Mouse (Mus musculus): ENCODE results near the gene Gm20388.
A peak's percentile ranks its signal among the peaks of the same experiment; 100 is the strongest.

The Gm20388 gene

DNA sequence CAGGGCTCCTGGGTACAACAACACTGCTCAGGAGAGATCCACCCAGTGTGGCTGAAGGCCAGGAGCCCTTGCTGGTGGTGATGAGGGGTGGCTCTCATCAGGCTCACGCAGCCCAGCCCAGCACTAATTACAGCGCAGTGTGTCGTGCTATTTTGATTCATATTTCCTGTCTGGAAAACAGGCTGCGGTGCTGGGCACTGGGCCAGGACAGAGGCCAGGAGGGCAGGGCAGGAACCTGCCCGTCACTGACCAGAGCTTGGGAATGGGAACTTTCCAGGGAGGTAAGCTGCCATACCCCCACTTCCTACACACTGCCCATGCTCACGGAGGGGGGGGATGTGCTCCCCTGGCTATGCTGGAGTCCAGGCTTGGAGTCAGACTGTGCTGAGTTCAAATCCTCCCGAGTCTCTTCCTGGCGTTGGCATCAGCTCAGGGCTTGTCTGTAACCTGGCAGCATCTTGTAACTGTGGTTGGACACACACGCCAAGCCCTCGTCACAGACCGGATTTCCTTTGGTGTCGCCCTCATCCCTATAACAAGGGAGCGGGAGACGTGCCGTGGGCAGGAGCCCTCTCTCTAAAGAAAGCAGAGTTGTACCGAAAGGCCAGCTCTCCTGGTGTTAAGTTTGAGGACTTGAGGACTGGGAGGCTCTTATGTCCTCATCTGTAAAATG, 1540.9 kb downstream of the Gm20388 start:
- peak; percentile 89 for DNase-seq (ENCODE audit: low spot score)

DNA sequence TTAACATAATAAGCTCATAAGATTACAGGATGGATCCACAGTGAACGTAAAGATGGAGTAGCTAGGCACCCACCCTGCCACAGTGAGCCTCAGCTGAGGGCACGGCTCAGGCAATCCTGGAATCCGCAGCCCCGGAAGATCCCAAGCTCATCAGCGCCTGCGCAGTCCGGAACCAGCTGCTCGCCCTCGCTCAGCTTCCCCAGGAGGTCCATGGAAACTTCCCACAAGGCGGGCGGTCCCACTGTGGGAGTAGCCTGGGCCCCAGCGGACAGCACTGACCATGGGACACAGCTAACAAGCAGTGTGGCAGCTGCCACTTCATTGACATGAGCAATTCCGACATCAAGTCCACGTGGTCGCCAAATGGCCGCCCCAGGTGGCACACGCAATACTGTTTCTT, 1544.1 kb downstream of the Gm20388 start:
- no peak for DNase-seq (ENCODE audit: low spot score)

DNA sequence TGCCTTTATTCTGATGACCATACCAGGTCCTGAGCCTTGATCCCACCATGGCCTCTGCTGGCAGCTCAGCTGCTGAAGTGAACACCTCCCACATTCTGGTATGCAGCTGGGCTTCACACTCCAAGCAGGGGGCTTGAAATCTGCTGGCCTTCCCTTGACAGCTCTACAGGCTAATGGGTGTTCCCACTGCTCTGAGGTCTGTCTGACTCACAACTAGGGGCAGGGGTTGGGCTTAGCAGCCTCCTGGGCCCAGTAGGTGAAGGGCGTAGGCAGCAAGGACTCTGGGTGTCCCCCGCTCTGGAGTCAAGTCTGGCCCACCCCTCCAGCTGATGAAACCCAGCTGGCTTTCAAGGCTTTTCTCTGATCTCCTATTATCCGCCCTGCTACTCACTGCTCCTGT, 1550.6 kb downstream of the Gm20388 start:
- no peak for DNase-seq (ENCODE audit: low spot score)

DNA sequence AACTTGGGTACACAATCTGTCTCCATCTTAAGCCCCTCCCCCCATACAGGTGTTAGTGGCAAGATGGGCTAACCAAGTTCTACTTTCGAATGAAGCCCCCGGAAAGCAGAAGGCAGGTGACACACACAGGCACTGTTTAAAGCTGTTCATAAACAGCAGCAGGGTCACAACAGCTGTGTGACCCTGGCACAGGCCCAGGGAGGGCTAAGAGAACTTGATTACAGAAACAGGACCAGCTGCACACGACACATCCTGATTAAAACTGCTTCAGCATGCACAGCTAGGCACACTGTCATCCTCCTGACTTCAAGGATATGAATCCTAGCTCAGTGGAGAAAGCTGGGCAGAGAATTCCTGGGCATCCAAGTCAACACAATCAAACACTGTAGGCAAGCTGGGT, 1551.5 kb downstream of the Gm20388 start:
- no peak for DNase-seq (ENCODE audit: low spot score)

DNA sequence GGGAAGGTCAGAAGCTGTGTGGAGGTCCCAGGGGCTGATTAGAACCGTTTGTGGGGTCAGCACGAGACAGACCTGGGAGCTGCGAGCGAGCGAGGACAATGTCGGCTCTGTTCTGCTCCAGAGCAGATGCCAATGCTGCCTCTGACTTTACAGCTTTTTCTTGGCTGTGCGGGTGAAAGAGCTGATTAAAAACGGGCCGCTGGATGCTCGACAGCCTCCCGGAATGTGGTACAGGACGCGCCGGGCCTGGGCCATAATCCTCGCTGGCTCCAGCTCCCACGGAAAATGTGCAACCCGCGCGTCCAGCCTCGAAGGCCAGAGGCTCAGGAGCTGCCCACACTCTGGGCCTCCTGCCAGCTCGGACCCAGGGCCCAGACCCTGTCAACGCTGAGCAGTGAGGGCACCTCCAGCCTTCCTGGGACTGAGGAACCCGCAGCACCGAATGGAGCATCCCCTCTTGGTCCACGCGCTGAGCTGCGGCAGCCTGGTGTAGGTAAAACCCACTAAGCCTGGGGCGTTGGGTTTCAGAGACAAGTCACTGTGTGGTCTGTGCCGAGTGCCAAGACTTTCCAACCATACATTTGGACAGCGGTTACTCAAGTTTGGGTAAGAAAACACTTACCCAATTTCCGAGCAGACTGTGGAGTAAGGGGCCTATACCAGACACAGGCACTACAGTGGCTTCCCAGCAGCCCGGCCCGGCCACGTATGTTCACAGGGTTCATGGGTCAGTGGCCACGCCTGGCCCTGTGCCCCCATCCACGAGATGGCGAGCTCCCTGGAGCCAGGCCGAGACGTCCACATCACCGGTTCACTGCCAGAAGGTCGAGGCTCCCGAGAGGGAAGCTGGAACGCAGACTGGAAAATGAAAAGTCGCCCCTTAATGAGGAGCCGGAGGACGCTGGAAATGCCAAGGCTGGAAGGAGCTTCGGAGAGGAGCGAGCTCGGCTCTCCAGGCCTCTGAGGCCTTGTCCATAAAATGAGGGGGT, 1557.7 kb downstream of the Gm20388 start:
- DNase-seq (ENCODE audit: low spot score) = no peak

DNA sequence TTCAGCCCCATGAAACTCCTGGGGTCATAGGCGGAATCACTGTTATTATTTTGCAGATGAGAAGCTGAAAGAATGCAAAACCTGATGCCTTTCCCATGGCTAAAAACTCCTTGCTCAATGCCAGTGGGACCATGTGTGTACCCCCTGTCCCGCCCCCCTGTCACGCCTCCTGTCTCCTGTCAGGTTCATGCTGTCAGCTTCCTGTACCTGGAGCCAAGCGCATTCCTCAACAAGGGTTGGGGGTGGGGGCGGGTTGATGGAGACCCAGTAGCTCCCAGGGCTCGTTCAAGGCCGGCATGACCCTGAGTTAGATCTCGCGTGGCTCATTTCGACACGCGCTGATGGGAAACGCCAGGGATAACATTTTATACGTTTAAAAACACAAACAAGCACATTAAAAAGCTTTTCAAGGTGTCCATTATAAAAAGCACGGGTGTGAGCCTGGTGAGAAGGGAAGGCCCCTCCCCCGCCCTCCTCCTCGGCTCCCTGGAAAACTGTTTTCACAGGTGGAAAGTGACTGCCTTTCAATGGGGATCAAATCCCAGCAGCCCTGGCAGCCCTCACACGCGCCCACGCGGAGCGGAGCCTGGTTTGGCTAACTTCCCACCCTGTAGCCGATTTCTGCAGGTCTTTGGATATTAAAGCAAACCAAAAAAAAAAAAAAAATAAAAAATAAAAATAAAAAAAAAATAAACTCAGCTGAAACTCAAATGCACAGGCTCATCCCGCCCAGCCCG, 1563.7 kb downstream of the Gm20388 start:
- no peak for DNase-seq (ENCODE audit: low spot score)

DNA sequence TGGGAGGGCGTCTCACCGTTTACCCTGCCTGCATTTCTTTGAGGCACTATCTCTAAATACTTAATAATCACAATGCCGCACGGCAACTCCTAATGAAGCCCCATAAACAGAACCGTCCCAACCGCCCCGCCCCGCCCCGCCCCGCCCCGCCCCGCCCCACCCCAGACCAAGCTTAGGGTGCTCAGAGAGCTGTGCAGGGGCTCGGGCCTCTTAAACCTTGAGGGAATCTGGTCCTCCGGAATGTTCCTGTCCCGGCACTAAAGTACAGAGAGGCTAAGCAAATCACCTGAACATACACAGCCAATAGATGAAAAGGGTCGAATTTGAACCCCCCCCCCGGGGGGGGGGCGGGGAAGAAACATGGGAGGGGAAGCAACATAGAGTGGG, 1564.2 kb downstream of the Gm20388 start:
- no peak for DNase-seq (ENCODE audit: low spot score)

DNA sequence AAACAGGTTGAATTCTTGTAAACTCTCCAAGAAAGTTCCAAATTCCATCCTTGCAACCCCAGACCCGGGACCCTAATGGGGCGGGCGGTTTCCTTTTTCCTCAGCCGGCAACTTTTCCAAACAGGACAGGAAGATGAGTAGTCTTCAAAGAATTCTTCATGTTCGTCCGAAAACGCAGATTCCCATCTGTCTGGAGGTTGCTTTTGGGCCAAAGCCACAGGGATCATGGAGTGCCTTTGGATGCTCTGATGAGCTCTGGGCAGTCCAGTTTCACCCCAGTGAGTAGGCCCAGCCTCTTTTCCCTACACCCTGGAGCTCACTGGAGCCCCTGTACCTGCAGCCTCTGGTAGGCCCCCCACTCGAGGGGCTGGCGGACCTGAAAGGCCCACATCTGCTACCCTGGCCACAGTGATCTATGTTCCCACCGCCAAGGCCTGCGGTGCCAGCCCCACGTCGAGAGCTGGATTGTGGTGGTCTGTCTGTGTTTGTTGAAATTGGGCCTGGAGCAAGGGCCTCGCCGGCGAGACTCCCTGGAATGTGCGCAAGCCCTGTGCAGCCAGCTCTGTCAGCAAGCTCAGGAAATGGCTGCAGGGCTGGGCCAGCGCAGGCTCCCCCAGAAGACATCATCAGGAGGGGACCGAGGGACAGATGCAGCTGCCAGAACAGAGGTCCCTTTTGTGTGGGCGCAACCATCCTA, 1567.4 kb downstream of the Gm20388 start:
- DNase-seq (ENCODE audit: low spot score) = no peak

DNA sequence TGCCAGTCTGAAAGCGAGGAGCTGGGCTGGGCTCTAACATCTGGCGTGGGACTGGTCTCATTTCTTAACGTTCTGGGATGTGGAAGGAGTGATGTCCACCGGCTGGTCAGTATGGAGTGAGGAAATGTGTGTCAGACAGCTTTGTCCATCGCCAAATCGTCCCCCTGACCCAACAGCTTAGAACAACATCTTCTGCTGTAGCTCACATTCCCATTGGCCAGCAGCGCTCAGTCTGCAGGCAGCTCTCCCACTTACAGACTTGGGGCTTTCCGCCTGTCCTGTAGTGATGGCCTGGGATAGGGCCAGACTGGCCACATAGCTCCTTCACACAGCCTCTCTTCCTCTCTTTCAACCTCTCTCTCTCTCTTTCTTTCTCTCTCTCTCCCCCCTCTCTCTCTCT, 1568.5 kb downstream of the Gm20388 start:
- DNase-seq (ENCODE audit: low spot score) = no peak

DNA sequence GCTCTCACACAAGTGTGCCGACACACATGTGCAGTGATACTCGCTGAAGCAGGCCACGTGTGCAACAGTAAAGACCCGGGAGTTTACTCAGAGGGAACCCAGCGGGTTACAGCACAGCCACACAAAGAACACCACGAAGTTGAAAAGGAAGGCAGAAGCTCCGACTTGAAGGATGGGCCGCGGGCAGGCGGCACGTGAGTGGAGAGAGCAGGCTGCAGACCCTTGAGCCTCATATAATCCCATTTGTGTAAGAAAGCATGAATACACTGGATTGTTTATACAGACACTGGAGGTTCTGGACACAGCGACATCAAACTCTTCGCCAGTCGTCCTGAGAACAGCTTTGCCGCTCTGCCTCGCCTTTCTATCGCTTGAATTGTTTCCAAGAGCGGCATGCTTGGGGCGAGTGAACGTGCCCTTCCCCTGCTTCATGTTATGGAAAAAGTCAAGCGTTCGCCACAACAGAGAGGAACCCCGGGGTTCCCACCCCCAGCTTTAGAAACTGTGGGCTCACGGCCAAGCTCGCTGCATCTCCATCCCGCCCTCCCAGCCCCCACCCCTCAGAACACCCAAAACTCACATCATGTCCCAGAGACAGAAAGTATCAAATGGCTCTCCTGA, 1569.9 kb downstream of the Gm20388 start:
- DNase-seq (ENCODE audit: low spot score) = no peak

DNA sequence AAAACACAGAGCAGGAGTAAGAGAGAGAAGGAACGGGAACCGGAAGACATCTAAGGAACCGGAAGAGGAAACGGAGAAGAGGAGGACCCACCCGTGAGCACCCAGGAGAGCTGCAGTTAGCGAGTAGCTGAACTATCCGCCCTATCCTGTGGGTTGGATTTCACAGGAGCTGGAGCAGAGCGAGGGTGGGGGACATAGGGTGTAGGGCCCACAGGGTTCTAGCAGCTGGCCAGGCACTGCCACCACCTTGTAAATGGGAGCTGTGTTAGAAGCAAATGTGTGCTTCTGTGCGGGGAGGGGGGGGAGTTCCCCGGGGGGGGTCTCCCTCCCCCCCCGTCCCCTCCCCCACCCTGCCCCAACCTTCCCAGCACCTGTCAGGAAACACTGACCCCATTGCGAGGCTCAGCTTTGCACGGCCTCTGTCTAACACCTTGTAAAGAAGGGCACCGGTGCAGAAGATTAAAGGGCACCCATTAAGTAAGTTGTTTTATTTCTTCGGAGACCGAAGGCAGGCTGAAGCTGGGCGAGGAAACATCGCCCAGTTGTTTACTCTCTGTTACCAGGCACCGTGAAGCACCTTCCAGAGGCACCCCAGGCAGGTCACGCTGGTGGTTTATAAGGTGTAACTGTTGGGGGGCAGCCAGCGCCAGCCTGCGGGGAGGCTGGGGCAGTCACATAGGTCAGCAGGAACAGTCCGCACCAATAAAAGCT, 1573.6 kb downstream of the Gm20388 start:
- DNase-seq (ENCODE audit: low spot score) = no peak

DNA sequence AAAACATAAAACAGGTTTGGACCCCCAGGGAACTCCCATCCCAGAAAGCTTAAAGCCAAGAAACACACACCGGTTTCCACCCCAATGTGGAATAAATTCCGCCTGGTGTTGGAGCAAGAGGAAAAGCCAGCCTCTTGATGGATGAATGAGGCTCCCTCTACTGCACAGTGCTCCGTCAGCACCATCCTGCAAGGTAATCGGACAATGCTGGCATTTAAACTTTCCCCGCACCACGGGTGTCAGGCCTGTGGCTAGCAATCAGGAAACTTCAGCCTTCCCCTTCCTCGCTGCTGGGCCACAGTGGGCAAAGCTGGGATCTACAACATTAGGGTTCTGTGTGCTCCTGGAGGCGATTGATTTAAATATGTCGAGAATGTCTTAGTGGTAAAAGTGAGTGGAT, 1581.0 kb downstream of the Gm20388 start:
- DNase-seq (ENCODE audit: low spot score) = no peak

DNA sequence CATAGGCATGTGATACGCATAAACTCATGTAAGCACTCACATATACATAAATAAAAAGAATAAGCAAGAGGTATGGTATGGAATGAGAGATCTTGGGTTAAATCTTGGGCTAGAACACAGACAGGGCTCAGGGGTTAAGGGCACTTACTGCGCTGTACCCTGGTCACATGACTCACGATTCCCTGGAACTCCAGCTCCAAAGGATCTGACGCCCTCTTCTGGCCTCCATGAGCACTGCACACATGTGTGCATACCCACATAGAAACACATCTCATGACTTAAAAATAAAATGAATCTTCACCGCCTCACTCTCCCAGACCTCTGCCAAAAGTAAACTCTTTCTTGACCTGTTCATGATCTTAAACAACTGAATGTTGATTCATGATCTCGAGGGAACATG, 1587.0 kb downstream of the Gm20388 start:
- DNase-seq (ENCODE audit: low spot score) = no peak

DNA sequence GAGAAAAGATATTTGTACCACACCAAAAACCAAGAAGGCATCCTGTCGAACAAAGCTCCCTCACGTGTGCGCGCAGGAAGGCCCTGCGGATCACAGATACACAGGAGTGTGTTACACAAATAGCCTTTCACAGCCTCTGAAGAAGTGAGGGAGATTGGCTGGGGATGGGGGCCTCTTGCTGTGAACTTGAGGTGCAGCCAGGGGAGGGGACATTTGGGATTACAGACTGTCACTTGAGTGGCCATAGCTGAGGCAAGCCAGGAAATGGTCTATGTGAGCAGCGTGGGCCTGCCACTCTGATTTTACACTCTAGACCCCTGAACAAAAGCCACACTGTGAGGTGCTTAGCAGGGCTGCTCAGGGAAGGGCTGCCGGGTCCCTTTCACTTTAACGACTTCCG, 1601.1 kb downstream of the Gm20388 start:
- no peak for DNase-seq (ENCODE audit: low spot score)

DNA sequence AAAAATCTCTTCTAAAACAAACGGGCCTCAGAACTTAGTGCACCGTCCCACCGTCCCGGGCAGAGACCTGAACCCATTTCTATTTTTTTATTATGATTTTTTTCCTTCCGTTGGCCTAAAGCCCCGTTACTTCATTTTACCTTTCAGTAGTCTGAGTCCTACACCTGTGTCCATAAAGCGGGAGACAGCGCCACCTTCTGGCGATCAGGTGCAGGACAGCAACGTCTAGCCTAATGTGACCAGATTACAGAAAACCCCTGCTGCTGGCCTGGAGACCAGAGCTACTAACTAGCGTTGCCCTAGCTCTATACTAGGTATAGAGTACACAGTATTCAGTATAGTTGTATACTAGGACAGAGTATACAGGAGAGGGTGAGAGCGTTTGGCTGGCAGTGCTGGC, 1602.8 kb downstream of the Gm20388 start:
- DNase-seq (ENCODE audit: low spot score) = peak; percentile 91

DNA sequence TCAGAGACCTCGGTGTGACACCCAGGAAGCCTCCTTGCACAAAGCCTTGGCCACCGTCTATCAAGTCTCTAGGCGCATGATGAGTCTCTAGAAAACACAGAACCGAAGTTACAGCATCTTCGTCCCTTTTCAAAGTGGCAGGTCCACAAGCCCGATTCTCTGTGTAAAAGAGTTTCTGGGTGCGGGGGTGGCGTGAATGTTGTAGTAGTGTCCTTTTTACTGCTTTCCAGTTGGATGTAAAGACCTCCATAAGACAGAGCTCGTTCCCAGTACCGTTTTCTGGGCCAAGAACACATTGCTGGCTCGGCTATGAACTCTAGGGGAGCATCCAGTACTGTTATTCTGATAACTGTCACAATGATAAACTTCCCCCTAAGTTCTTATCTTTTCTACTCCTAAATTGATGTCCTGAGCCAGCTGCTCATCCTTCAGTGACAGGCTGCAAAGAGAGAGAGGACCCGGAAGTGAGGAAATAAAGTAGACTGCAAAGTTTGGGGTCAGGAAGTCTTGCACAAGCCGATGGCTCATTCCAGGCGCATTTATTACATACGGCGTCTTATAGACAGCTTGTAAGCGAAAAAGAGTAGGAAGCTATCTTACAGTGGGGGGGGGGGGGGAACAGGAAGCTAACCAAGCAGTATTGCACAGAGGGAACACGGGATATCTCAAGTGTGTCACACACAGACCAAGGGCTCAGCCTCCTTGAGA, 1614.6 kb downstream of the Gm20388 start:
- no peak for DNase-seq (ENCODE audit: low spot score)

DNA sequence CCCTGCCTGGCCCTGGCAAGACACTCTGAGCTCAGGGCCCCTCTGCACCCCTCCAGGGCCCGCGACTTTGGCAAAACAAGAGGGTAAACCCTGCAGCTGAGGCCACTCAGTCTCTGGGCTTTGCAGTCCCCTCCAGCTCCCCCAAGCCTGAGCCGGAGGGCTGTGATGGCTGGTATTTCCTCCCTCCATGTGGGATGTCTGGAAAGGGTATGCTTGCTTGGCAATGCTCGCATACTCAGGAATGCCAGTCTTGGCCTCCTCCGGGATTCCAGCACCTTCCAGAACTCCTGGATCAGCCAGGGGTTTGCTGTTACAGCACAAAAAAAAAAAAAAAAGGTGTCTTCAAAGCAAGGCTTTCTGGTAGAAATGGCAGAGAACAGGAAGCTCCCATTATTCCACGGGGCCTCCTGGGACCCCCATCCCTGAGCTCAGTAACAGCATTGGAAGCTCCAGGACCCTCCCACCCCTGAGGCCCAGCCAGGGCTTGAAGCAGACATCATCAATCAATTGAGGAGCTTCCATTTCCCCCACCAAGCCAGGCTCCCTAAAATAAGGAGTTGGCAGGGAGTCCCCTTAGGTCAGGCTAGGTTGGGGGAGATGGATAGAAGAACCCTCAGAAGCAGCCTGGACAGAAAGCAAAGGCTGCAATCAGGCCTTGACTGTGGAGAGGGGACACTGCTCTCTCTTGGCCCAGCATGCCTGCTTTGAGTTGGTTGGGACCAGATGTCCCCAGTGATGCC, 1616.3 kb downstream of the Gm20388 start:
- DNase-seq (ENCODE audit: low spot score) = no peak

DNA sequence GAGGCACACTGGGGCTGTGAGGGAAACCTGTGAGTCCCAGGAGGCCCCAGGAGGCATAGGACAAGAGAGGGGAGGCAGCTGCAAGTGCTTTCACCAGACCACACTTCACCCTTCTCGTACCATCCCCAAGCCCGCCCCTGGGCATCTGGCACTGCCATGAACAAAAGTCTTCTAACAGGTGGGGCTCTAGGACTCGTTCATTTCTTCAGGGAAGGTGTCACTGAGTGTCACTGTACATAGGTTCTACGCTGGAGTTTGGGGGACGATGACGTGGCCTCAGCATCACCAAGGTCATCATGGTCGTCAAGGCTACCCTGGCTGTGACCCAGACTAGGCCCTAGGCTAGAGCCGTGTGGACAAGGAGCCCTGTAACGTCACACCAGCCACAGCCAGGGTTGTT, 1617.1 kb downstream of the Gm20388 start:
- no peak for DNase-seq (ENCODE audit: low spot score)

DNA sequence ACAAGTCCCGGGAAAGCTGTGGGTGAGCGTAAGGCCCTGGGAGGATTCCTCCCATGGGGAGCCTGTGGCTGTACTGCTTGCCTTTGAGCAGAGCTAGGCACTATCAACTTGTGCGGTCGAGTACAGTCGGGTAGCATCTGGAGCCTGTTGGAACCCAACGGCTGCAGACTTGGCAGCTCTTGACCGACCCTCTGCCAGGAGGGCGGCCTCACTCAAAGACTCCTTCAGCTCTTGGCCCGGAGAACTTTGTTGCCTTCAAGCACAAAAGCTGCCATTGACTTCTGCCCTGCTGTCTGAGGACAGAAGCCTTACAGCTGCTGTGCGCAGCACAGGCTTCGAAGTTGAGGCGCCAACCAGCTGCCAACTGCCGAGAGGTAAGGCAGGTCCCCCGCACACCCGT, 1618.1 kb downstream of the Gm20388 start:
- no peak for DNase-seq (ENCODE audit: low spot score)

DNA sequence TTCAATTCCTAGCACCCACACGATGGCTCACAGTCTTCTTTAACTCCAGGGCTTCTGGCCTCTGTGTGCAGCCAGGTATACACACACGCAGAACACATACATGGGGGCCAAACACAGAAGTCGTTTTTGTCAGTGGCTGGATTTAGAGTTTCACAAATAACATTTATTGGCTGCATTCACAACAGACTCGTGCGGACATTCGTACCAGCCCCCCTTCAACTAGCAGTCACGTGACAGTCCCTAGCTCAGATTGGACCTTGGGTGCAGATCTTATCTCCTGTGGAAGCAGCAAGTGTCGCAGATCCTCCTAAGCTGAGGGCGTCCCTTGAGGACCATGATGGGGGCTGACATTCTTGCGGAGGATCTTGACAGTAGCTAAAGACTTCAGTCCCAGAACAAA, 1620.0 kb downstream of the Gm20388 start:
- DNase-seq (ENCODE audit: low spot score) = no peak

Measured in MN1 (cell line).